8 mouse cellular contexts compared by ENCODE assay signal in genomic region chr15:96286015-96286934, GRCm38 (mm10). TPM values are rescaled to one million over a fixed set of nuclear protein-coding genes. Genes with fewer than 3 reads are reported as not detected.
A peak's percentile ranks its signal among the peaks of the same experiment; 100 is the strongest.
DNase-seq lines count a peak whose midpoint lies in the region; ATAC-seq lines count a peak whose summit lies in the region.

No protein-coding gene starts in this region.

- H3K4me3 ChIP-seq in hindbrain, embryonic 13.5 days: peak overlapping the region; percentile 93

- peak overlapping the region; percentile 100 for H3K27ac ChIP-seq in hindbrain, embryonic 13.5 days

- H3K4me1 ChIP-seq in hindbrain, embryonic 13.5 days (replicated peaks): peaks cover 36% of the 10 kb centered on the region

- H3K9me3 ChIP-seq in hindbrain, embryonic 13.5 days: no peaks in the 10 kb centered on the region

- no peaks in the 10 kb centered on the region for H3K27me3 ChIP-seq in hindbrain, embryonic 13.5 days

- H3K4me2 ChIP-seq in hindbrain, embryonic 13.5 days: peak overlapping the region; percentile 92

- ATAC-seq in hindbrain, embryonic 13.5 days (ENCODE audit: low FRiP score): peak; percentile 81

- under 1% methylated on average over 71 of the region's 72 CpGs for WGBS in hindbrain, embryonic 13.5 days

- peak; percentile 95 for DNase-seq in NIH3T3 (ENCODE audit: low read depth)
- DNase-seq in cerebellum, postnatal 14 days: peak; percentile 95 to 96
- DNase-seq in frontal cortex, postnatal 14 days (ENCODE audit: low spot score in 2 of 2): peak; percentile 90 to 91
- DNase-seq in layer of hippocampus, postnatal 36 days: peak; percentile 93 to 94
- peak; percentile 97 for DNase-seq in lung, postnatal 25 days (ENCODE audit: low spot score)
- DNase-seq in retina, adult 2 months (ENCODE audit: low read depth, low spot score): peak; percentile 83
- DNase-seq in thymus, postnatal 25 days: peak; percentile 96

- H3K9ac ChIP-seq in hindbrain, embryonic 13.5 days: peak overlapping the region; percentile 99

- no peaks in the 10 kb centered on the region; the same call in 1 of the 2 replicates for H3K36me3 ChIP-seq in hindbrain, embryonic 13.5 days

RNA-seq across cellular contexts. Expression of gene Arid2, which starts 1.0 kb away (rescaled TPM):
- 25.5 and 26.8 TPM in 2 replicates for polyA plus RNA-seq in hindbrain, embryonic 13.5 days (2015; fragmentation: Nextera tagmentation; extraction: Ambion mirVana)
- 10 to 100 TPM; 34.6 to 38.5 TPM for total RNA-seq in layer of hippocampus, postnatal 36 days (2021)

Comparison
In these comparisons a context has a peak if more than half of its experiments do, and no peak if none do; other contexts are left out.
1. Peak in every context shown above with its lines: DNase-seq, ATAC-seq, H3K4me3 ChIP-seq and H3K27ac ChIP-seq.